10 mouse cellular contexts compared by ENCODE assay signal in genomic region chr2:169699862-169700511, GRCm38 (mm10).
DNase-seq lines count a peak whose midpoint lies in the region; ATAC-seq and TF ChIP-seq lines count a peak whose summit lies in the region.
"Had no signal": no experiment of that assay in that cellular context is flagged by ENCODE, and none has a peak within 500 bp of the region (broad histone marks: within the 10 kb centered on the region; RNA-seq: fewer than 3 reads in every experiment).

No protein-coding gene starts in this region.

- no peaks in the 10 kb centered on the region; the same call in 1 of the 2 replicates for H3K4me1 ChIP-seq in kidney, adult 2 months (ENCODE audit: control insufficient read depth, insufficient read depth, low read length)
- H3K4me1 ChIP-seq in heart, embryonic 11.5 days (ENCODE audit: control insufficient read depth, insufficient read depth, low read length), result peaks cover 22% of the 10 kb centered on the region
- H3K4me1 ChIP-seq in liver, embryonic 13.5 days (replicated peaks), result peaks cover 16% of the 10 kb centered on the region; the same call in 1 of the 2 replicates
- H3K4me1 ChIP-seq in testis, adult 2 months (ENCODE audit: control insufficient read depth, insufficient read depth, low read length), result peaks cover 2% of the 10 kb centered on the region; the same call in 1 of the 2 replicates

- peak overlapping the region; percentile 43; the same call in 1 of the 2 replicates for H3K9ac ChIP-seq in heart, embryonic 11.5 days (ENCODE audit: low read depth, low read length)
- no peak overlapping the region for H3K9ac ChIP-seq in liver, embryonic 13.5 days

- peak; percentile 17 for DNase-seq in kidney, adult 2 months
- no peak for DNase-seq in kidney, adult 8-10 months
- no peak for DNase-seq in liver, embryonic 13.5 days
- DNase-seq in left cerebral cortex, postnatal 4 days, result no peak
- no peak for DNase-seq in cerebellum, adult 11 months
- DNase-seq: right cerebral cortex, postnatal 25 days had no signal

- H3K27me3 ChIP-seq in kidney, adult 2 months (replicated peaks; ENCODE audit: control insufficient read depth, insufficient read depth, low read length), result no peaks in the 10 kb centered on the region
- H3K27me3 ChIP-seq in heart, embryonic 11.5 days (ENCODE audit: control insufficient read depth, insufficient read depth, low read length), result no peaks in the 10 kb centered on the region
- no peaks in the 10 kb centered on the region for H3K27me3 ChIP-seq in liver, embryonic 13.5 days
- no peaks in the 10 kb centered on the region for H3K27me3 ChIP-seq in testis, adult 2 months (ENCODE audit: control insufficient read depth, insufficient read depth, low read length)

- peak overlapping the region; percentile 48 for H3K4me2 ChIP-seq in heart, embryonic 11.5 days
- no peak overlapping the region for H3K4me2 ChIP-seq in liver, embryonic 13.5 days

- no peak for TF ChIP-seq POLR2A in kidney, adult 2 months (IDR thresholded peaks at IDR 0.05; ENCODE audit: low read depth, low read length)
- TF ChIP-seq POLR2A in testis, adult 2 months (IDR thresholded peaks at IDR 0.05; ENCODE audit: control insufficient read depth, low read depth, low read length), result no peak

- H3K4me3 ChIP-seq in kidney, adult 2 months (ENCODE audit: insufficient read depth, low read depth, low read length), result no peak overlapping the region
- H3K4me3 ChIP-seq in heart, embryonic 11.5 days (ENCODE audit: low read depth, low read length), result no peak overlapping the region
- no peak overlapping the region for H3K4me3 ChIP-seq in liver, embryonic 13.5 days (replicated peaks)
- H3K4me3 ChIP-seq in testis, adult 2 months (ENCODE audit: control insufficient read depth, low read depth, low read length), result no peak overlapping the region

- no peaks in the 10 kb centered on the region for H3K36me3 ChIP-seq in kidney, adult 2 months (ENCODE audit: control insufficient read depth, insufficient read depth, low read length)
- no peaks in the 10 kb centered on the region for H3K36me3 ChIP-seq in heart, embryonic 11.5 days (ENCODE audit: control insufficient read depth, insufficient read depth, low read length)
- H3K36me3 ChIP-seq in liver, embryonic 13.5 days, result no peaks in the 10 kb centered on the region
- H3K36me3 ChIP-seq in testis, adult 2 months (ENCODE audit: control insufficient read depth, insufficient read depth, low read length), result no peaks in the 10 kb centered on the region

- no peak overlapping the region for H3K27ac ChIP-seq in kidney, adult 2 months (ENCODE audit: insufficient read depth, low read depth, low read length)
- peak overlapping the region; percentile 73 for H3K27ac ChIP-seq in heart, embryonic 11.5 days (ENCODE audit: low read depth, low read length)
- H3K27ac ChIP-seq in liver, embryonic 13.5 days, result no peak overlapping the region
- H3K27ac ChIP-seq in testis, adult 2 months (ENCODE audit: control insufficient read depth, insufficient read depth, low read depth, low read length), result peak overlapping the region; percentile 23; the same call in 1 of the 2 replicates
- H3K27ac ChIP-seq: macrophage had no signal

- TF ChIP-seq CTCF in kidney, adult 2 months (conservative IDR thresholded peaks at IDR 0.05; ENCODE audit: insufficient read depth, insufficient read length, low read depth, low read length), result no peak
- TF ChIP-seq CTCF in testis, adult 2 months (IDR thresholded peaks at IDR 0.05; ENCODE audit: control insufficient read depth, insufficient read depth, insufficient replicate concordance, low read depth, low read length), result no peak

- intact Hi-C loops in left cerebral cortex, postnatal 4 days (cut with DNase I), result no loop called here

- no peaks in the 10 kb centered on the region for H3K9me3 ChIP-seq in heart, embryonic 11.5 days (replicated peaks; ENCODE audit: control insufficient read depth, low read length)
- no peaks in the 10 kb centered on the region for H3K9me3 ChIP-seq in liver, embryonic 13.5 days (replicated peaks)

- WGBS in kidney, adult 2 months, result 66% methylated on average over 7 of the region's 7 CpGs
- WGBS in heart, embryonic 11.5 days (ENCODE audit: insufficient replicate concordance), result 17% methylated on average over 7 of the region's 7 CpGs
- WGBS in liver, embryonic 13.5 days (ENCODE audit: insufficient replicate concordance), result 62% methylated on average over 7 of the region's 7 CpGs

- peak; percentile 76 for ATAC-seq in heart, embryonic 11.5 days (replicated peaks; ENCODE audit: insufficient number of reproducible peaks, low FRiP score, low TSS enrichment)
- ATAC-seq in liver, embryonic 13.5 days (ENCODE audit: low read depth), result peak; percentile 47
- ATAC-seq in megakaryocyte-erythroid progenitor cell, adult 5-6 weeks (replicated peaks; ENCODE audit: low FRiP score, low TSS enrichment, poor library complexity, severe bottlenecking), result no peak

Comparison
In these comparisons a context has a peak if more than half of its experiments do, and no peak if none do; other contexts are left out.
1. H3K27ac ChIP-seq: peak in heart, embryonic 11.5 days (single experiment) and testis, adult 2 months (single experiment); none in kidney, adult 2 months (single experiment) and liver, embryonic 13.5 days (single experiment).